8 mouse cellular contexts compared by ENCODE assay signal in the genomic region with DNA sequence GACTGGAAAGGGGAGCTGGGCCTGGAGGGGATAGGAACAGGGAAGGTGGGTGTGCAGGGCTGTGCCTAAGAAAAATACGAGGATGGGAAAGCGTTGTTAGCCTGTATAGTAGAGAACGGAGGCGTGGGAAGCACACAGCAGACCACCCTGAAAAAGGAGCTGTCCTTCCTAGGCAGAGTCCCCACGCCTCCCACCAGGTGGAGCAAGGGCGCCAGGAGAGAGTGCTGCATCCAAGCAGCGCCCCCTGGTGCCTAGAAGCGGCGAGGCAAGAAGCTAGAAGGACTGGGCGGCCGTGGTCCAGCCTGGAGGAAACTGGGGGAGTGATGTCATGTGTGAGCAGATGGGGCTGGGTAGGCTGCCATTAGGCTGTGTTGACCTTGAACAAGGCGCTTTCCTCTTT.
DNase-seq lines count a peak whose midpoint lies in the region; ATAC-seq lines count a peak whose summit lies in the region.

No protein-coding gene starts in this region.

- H3K9ac ChIP-seq in hindbrain, embryonic 15.5 days: peak overlapping the region; percentile 81

- peak; percentile 80 for DNase-seq in WW6 (ENCODE audit: low read depth, low spot score)
- peak; percentile 94 to 96 for DNase-seq in cerebellum, postnatal 36 days
- DNase-seq in frontal cortex, postnatal 36 days (ENCODE audit: low spot score in 2 of 2): peak; percentile 87 to 88
- DNase-seq in left cerebral cortex, adult 11 months (ENCODE audit: low spot score): peak; percentile 64
- peak; percentile 95 for DNase-seq in lung, postnatal 36 days
- DNase-seq in retina, embryonic 14.5 days (ENCODE audit: low spot score): peak; percentile 96
- peak; percentile 97 for DNase-seq in thymus, postnatal 4 days

- H3K36me3 ChIP-seq in hindbrain, embryonic 15.5 days: no peaks in the 10 kb centered on the region

- no peaks in the 10 kb centered on the region for H3K27me3 ChIP-seq in hindbrain, embryonic 15.5 days

- H3K4me1 ChIP-seq in hindbrain, embryonic 15.5 days (replicated peaks): peaks cover 33% of the 10 kb centered on the region

- ATAC-seq in hindbrain, embryonic 15.5 days (ENCODE audit: low FRiP score, low read depth): peak; percentile 80

- peak overlapping the region; percentile 63 for H3K27ac ChIP-seq in hindbrain, embryonic 15.5 days (replicated peaks)

- peak overlapping the region; percentile 82 for H3K4me3 ChIP-seq in hindbrain, embryonic 15.5 days

- WGBS in hindbrain, embryonic 15.5 days: 3% methylated on average over 12 of the region's 12 CpGs

- peak overlapping the region; percentile 95 for H3K4me2 ChIP-seq in hindbrain, embryonic 15.5 days

- no peaks in the 10 kb centered on the region for H3K9me3 ChIP-seq in hindbrain, embryonic 15.5 days

Comparison
In these comparisons a context has a peak if more than half of its experiments do, and no peak if none do; other contexts are left out.
1. Peak in every context shown above with its lines: DNase-seq, ATAC-seq, H3K4me3 ChIP-seq and H3K27ac ChIP-seq.